Mouse (Mus musculus): Measurements from ENCODE around the gene Gga3.

Gga3 gene

DNA sequence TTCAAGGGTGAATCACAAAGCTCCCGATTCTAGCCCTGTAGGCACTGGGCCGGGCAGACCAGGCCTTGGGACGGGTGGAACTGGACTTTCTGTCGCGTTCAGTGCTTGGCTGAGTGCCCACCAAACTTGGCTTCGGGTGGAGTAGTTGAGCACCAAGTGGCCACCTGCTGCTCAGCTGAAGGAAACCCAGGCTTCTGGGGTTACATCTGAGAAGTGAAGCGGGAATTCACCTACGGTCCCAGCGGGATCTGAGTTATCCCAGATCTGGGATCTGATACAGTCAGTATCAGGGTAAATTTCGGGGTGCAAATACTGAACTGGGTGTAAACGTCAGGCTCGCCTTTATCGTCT lies 8.2 kb upstream of the Gga3 start:
- peak; percentile 77 for DNase-seq

GRCm38 (mm10) chr11:115611173-115611572 lies 7.3 kb upstream of the Gga3 start:
- DNase-seq = no peak

GRCm38 (mm10) chr11:115609576-115609975 lies 5.7 kb upstream of the Gga3 start:
- DNase-seq = no peak

DNA sequence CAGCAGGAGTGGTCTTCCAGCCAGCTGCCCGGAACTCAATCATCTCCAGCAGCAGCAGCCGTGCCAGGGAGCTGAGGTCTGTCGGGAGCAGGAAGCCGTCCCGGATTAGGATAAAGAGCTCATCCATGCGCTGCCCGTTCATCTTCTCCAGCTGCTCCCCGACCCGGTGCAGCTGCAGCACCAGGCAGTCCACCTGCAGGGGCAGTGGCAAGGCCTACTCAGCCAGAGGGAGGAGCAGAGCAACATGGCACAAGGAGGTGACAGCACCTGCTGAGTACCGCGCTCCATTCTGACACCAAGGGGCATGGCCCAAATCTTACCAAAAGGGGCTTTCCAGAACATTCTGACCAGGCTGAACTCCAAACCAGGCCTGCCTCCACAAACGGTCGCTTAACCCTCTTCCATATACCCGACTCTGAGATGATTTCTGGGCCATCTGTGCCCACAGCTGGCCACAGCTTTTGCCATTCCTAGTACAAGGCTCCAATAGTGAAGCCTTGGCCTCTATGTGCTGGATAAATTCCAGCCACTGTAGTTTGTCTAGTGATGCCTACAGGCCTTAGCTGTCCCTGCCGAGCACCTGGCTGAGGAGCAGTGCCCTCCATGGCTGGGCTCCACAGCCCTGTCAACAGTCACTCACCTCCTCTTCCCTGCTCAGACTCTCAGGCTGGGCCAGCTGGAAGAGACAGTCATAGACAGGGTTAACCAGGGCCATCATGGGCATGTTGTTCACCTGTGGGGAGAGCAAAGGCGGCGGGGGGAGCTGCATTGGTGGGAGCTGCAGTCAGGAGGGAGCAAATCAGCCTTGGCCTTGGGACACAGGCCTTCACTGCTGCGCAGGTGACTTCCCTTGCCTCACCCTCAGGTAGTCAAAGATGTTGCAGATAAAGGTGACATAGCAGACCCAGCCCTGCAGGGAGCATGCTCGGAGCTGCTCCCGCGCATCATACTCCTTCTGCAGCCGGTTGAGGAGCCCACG lies 4.9 kb upstream of the Gga3 start:
- DNase-seq = no peak

DNA sequence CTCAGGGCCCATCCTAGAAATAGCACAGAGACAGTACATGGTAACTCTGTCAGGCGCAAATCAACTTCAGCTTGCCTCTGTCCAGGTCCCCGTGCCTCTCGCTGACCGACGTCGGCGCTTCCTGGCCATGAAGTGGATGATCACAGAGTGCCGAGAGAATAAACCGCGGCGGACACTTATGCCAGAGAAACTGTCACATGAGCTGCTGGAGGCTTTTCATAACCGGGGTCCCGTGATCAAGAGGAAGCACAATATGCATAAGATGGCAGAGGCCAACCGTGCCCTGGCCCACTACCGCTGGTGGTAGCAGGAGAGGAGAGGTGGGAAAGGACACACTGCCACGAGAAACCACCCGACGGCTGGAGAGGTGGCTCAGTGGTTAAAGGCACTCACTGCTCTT lies 2.9 kb upstream of the Gga3 start:
- no peak for DNase-seq

DNA sequence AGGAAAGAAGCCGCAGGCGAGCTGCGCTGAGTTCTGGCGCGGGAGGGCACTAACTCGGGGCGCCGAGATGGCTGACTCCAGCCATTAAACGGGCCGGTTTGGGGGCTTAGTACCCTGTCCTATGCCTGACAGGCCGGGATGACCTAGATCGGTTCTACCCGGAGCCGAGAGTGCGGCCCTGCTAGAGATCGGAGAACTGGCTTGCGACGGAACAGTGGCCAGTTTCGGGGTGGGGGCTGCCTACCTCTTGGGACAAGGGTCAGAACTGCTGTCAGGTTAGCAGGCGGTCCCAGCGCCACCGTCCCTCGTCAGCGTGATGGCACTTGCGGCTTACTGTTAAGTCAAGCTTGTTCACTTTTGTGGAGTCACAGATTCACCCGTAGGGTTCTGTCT lies 449 bp upstream of the Gga3 start:
- no peak for DNase-seq

- no peak for DNase-seq
Measured at GRCm38 (mm10) chr11:115603128-115603475, 749 bp downstream of the Gga3 start.

GRCm38 (mm10) chr11:115601174-115601573 lies 2.7 kb downstream of the Gga3 start:
- no peak for DNase-seq

GRCm38 (mm10) chr11:115600743-115601142 lies 3.1 kb downstream of the Gga3 start:
- no peak for DNase-seq

GRCm38 (mm10) chr11:115599722-115600121 lies 4.1 kb downstream of the Gga3 start:
- no peak for DNase-seq

- no peak for DNase-seq
Measured at GRCm38 (mm10) chr11:115598309-115598708, 5.5 kb downstream of the Gga3 start.

GRCm38 (mm10) chr11:115595209-115595608 lies 8.6 kb downstream of the Gga3 start:
- DNase-seq = no peak

- no peak for DNase-seq
Measured at GRCm38 (mm10) chr11:115590526-115591075, 13.2 kb downstream of the Gga3 start.

DNA sequence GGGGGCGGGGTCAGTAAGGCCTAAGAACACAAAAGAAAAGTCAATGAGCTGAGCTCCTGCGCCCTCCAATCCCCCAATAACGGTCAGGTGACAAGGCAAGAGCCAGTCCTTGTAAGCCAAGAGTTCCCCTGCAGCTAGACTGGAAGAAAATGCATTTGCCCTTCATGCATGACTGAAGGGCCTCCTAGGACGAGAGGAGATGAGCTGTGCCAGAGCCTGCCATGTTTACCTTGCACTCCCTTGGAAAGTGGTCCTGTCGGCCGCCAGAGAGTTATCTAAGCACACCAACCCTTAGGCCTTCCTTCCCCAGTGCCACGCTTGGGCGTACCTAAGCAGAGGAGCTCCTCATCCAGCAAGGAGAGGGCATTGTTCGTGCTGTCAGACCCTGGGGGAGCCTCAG lies 15.9 kb downstream of the Gga3 start:
- DNase-seq = no peak

- no peak for DNase-seq
Measured at GRCm38 (mm10) chr11:115586403-115586802, 17.4 kb downstream of the Gga3 start.

GRCm38 (mm10) chr11:115585573-115586100 lies 18.2 kb downstream of the Gga3 start:
- no peak for DNase-seq

DNA sequence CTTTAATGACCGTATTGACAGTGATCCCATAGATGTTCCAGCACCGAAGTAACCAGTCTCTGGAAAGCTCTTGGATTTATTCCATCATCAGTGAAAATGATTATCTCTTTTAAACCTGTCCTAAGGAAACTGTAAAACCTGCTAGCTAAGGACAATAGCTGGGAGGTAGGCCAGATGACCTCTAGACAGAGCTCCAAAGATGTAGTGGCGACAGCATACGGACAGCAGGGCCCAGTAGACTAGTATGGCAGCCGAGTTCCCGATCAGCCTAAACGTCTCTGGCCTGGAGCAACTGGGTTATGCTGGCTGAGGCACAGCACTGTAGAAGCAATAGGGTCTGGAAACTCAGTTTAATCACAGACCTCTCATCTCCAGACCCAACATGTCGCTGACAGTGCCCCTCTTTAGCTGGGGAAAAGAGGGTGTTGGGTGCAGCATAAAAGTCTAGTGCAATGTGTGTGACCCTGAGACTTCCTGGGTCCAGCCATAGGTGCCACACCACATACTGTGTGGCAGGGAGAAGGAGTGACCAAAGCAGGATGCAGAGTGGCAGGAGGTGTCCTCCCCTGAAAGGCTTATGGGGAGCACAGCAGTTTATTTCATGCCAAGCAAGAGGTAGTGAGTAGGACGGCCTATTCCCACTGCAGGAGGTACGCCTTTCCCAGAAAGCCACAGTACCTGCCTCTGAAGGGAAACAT lies 19.3 kb downstream of the Gga3 start:
- DNase-seq = no peak

- DNase-seq = no peak
Measured at GRCm38 (mm10) chr11:115582913-115583606, 20.8 kb downstream of the Gga3 start.

DNA sequence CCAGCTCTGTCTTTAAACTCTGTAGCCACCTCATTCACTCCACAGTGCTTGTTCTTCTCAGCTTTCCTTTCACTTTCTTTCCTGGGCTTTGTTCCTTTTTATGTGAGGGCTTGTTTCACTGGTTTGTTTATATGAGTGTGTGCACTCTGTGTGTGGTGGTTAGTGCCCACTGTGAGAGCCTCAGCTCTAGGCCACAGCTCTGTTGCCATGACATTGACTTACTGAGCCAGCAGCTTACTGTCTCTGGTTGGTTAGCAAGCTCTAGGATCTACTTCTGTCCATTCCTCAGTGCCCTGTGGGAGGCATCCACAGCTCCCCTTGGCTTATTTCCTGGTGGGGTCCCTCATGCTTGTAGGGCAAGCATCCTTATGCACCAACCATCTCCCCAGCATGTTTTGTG lies 24.8 kb downstream of the Gga3 start:
- DNase-seq = no peak

DNA sequence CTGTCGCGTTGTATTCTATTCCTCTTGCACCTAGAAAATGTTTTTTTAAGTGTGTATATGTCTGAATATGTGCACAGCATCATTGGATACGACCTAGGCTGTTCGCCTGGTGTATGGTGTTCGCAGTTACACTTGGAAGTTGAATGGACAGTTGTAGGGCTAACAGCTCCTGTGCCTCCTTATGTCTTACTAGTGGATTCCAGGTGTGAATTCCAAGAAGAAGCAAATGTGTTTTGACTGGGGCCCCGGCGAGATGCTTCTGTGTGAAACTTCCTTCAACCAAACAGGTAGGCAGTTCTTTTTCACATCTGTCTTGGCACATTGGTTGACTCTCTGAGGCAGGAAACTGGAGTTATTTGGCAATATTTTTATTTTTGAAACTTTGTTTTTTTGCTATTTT lies 38.9 kb downstream of the Gga3 start:
- no peak for DNase-seq

DNA sequence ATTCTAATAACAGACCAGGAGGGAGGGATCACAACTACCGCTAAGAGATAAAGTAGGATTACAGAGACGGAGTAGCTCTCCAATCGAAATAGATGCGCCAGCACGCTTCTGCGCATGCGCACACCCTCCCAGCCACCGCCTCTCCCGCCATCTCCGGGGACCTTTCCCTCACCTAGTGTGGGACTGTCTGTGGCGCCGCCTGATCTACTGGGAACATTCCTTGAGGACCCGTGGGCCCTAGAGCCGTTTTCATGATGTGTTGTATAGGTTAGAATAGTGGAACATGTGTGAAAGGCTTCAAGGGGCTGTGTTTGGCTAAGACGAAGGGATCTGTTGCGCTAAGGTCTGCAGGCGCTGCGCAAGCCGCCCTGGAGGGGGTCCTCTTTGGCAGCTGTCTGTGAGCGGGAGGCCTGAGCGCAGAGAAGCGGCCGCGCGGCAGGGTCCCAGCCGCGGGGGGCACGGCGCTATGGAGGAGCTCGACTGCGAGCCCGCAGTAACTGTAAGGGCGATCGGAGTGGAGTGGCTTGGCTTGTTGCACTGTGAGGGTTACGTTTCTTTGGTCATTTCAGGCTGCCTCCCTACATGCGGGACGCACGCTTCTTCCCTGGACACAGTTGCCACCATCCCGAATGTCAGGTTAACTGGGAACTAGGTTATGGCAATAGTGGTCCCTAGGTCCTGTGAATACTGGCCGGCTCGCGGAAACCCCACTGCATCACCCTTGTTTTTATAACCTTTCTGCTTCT lies 39.6 kb downstream of the Gga3 start, which contains the start of gene Nup85:
Nup85 (plus strand) TSS at position 371 of the 746 bp plus-strand sequence.
- peak; percentile 99 for DNase-seq

DNA sequence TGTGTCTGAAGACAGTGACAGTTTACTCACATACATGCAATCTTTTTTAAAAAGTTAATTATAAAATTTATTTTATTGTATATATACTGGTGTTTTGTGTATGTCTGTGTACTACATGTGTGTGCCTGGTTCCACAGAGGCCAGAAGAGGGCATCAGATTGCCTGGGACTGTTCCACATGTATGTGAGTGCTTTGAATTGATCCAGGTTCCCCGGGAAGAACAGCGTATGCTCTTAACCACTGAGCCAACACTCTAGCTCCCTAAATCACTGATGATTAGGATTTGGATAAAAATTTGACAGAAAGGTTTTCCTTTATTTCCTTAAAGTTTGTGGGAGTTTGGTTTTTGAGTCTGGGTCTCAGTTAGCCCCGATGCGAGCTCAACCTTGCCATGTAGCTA lies 40.4 kb downstream of the Gga3 start:
- no peak for DNase-seq

Data from right cerebral cortex, postnatal 4 days (tissue).